Mouse (Mus musculus) myocyte (in vitro differentiated cells): ENCODE results near the gene Psmc6. TPM values are rescaled to one million over a fixed set of nuclear protein-coding genes. Genes with fewer than 3 reads are reported as not detected.

Experiments
- H3K27me3 ChIP-seq: one replicate; pipeline ENCODE4 v1.6.1; 2011; ENCODE audit not compliant: control insufficient read depth, insufficient read depth, insufficient read length
- H3K36me3 ChIP-seq: one replicate; pipeline ENCODE4 v1.6.1; 2011; ENCODE audit not compliant: control insufficient read depth, insufficient read depth
- H3K4me2 ChIP-seq: one replicate; pipeline ENCODE4 v1.6.1; 2011; ENCODE audit warnings: low read depth, control low read depth
- H3K4me3 ChIP-seq: one replicate; pipeline ENCODE4 v1.5.1; 2011; ENCODE audit warnings: mild to moderate bottlenecking, control low read depth, moderate library complexity
- H3K79me2 ChIP-seq: one replicate; pipeline ENCODE4 v1.6.1; 2011; ENCODE audit not compliant: control insufficient read depth, insufficient read depth
- H3ac ChIP-seq: one replicate; pipeline ENCODE4 v1.6.1; 2011; ENCODE audit not compliant: control insufficient read depth, insufficient read length
- CEBPB ChIP-seq: IDR thresholded peaks from 2 replicates; pipeline ENCODE4 v1.6.1; 2011; ENCODE audit warnings: mild to moderate bottlenecking, moderate library complexity; ENCODE audit not compliant: poor library complexity, insufficient read depth, severe bottlenecking
- E2F4 ChIP-seq: IDR thresholded peaks from one replicate; pipeline ENCODE4 v1.6.1; 2011; ENCODE audit warnings: mild to moderate bottlenecking, control low read depth, moderate library complexity; ENCODE audit not compliant: insufficient read depth
- MAX ChIP-seq: IDR thresholded peaks from one replicate; pipeline ENCODE4 v1.6.1; 2011; ENCODE audit warnings: low read depth, mild to moderate bottlenecking, control low read depth
- MYOD1 ChIP-seq, 3 experiments: IDR thresholded peaks; one replicate each; pipeline ENCODE4 v1.6.1; 2011; ENCODE audit warnings: control low read depth in 2 of 3, low read depth in 2 of 3, mild to moderate bottlenecking in 2 of 3, moderate library complexity in 1 of 3; ENCODE audit not compliant: insufficient read length in 2 of 3, control insufficient read depth in 1 of 3
- MYOG ChIP-seq, 3 experiments: IDR thresholded peaks; one replicate each; pipeline ENCODE4 v1.6.1; 2011; ENCODE audit warnings: control low read depth in 2 of 3, low read depth in 2 of 3, mild to moderate bottlenecking in 2 of 3; ENCODE audit not compliant: insufficient read length in 2 of 3, control insufficient read depth in 1 of 3, insufficient read depth in 1 of 3
- POLR2A ChIP-seq: IDR thresholded peaks from one replicate; pipeline ENCODE4 v1.6.1; 2011; ENCODE audit warnings: low read depth, mild to moderate bottlenecking, control low read depth, moderate library complexity; ENCODE audit not compliant: insufficient read length
- POLR2AphosphoS2 ChIP-seq: IDR thresholded peaks from one replicate; pipeline ENCODE4 v1.6.1; 2011; ENCODE audit warnings: low read depth, control low read depth; ENCODE audit not compliant: insufficient read length
- REST ChIP-seq: IDR thresholded peaks from one replicate; pipeline ENCODE4 v1.6.1; 2011; ENCODE audit warnings: mild to moderate bottlenecking, control low read depth, moderate library complexity; ENCODE audit not compliant: insufficient read depth, insufficient read length
- SRF ChIP-seq: IDR thresholded peaks from one replicate; pipeline ENCODE4 v1.6.1; 2011; ENCODE audit warnings: low read depth; ENCODE audit not compliant: control insufficient read depth, insufficient read length
- TCF12 ChIP-seq: IDR thresholded peaks from one replicate; pipeline ENCODE4 v1.6.1; 2011; ENCODE audit warnings: mild to moderate bottlenecking, control low read depth; ENCODE audit not compliant: poor library complexity, insufficient read depth, severe bottlenecking
- TCF3 ChIP-seq: IDR thresholded peaks from one replicate; pipeline ENCODE4 v1.6.1; 2011; ENCODE audit warnings: low read depth, control low read depth; ENCODE audit not compliant: insufficient read length
- USF1 ChIP-seq: IDR thresholded peaks from one replicate; pipeline ENCODE4 v1.6.1; 2011; ENCODE audit warnings: low read depth, mild to moderate bottlenecking, control low read depth, moderate library complexity
- polyA plus RNA-seq: library from polyadenylated mRNA; unstranded; fragments of >200 nt; fragmentation: generic; extraction: Trizol; gene quantifications from one replicate; pipeline ENCODE4 v1.2.1, GENCODE M21; 2012; ENCODE audit warnings: missing spikeins

Gene Psmc6
- polyA plus RNA-seq, 1 experiment, result 72.7 TPM

DNA sequence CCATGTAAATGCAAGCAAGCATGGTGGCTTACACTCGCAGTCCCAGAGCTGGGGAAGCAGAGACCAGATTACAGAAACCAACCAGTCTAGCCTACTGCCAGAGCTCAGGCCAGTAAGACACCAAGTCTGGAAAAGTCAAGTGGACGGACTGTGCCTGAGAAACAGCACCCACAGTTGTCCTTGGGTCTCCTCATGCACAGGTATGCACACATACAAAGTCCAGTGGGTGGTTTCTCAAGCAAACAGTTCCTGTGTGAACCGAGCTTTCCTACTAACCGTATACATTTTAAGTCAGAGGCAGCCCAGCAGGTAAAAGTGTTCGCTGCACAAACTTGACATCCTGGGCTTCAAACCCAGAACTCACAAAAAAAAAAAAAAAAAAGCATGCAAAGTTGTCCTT lies 23.7 kb upstream of the Psmc6 start:
- H3K4me2 ChIP-seq, result no peak overlapping the region
- H3ac ChIP-seq, result no peak overlapping the region
- no peaks in the 10 kb centered on the region for H3K27me3 ChIP-seq
- peaks cover 39% of the 10 kb centered on the region for H3K36me3 ChIP-seq
- H3K79me2 ChIP-seq, result peaks cover 47% of the 10 kb centered on the region
- H3K4me3 ChIP-seq, result no peak overlapping the region
- TF ChIP-seq MYOD1 (IDR thresholded peaks at IDR 0.05; ENCODE audit: control insufficient read depth in 1 of 3, insufficient read length in 2 of 3, low read depth in 2 of 3) (no peak), MAX (no peak), POLR2AphosphoS2 (peak; percentile 46)

DNA sequence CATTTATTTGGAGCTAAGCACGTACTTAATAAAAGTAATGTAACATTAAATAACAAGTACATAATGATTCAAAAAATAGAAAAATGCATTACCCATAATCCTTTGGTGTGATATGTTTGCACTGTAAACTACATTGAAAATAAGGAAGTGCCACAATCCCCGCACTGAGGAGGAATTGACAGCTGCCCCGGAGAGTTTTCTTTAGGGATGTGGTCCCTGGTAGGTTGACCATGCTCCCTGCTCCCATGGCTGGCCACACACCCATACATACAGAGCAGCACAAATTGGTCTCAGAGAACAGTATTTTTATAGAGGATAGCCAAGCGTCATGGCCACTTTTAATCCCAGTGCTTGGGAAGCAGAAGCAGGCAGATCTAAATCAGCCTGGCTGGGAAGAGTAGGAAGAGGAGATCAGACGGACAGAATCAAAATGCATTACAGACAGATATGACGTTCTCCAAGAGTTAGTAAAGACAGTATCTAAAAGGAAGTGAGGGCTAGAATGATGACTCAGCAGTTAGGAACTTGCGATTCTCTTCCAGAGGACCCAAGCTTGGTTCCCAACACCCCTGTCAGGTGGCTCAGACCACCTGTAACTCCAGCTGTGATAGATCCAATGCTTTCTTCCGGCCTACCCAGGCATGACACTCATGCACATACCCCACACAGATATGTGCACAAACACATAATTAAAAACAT lies 21.8 kb upstream of the Psmc6 start:
- H3K36me3 ChIP-seq, result peaks cover 20% of the 10 kb centered on the region
- H3K4me3 ChIP-seq, result no peak overlapping the region
- H3K27me3 ChIP-seq, result no peaks in the 10 kb centered on the region
- no peak overlapping the region for H3K4me2 ChIP-seq
- H3ac ChIP-seq, result no peak overlapping the region
- H3K79me2 ChIP-seq, result peaks cover 66% of the 10 kb centered on the region
- TF ChIP-seq REST (no peak), POLR2A (no peak), TCF12 (no peak), E2F4 (no peak), SRF (no peak)

DNA sequence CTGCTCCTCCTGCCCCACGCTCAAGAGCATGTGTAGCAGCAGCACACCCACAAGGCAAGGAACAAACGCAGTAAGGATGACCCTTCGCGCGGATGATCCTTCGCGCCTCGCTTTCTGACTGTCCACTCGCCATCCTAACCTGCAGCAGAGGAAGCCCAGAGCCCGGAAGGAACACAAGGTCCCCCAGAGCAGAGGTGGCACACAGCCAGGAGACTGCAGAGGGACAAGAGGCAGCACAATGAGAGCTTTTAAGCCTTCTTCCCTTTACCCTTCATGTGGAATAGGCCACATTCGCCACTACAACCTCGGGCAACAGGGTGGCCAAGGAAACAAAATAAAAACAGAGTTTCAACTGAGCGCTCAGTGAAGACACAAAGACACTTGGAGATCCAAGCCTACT lies 19.9 kb upstream of the Psmc6 start:
- TF ChIP-seq POLR2AphosphoS2, result peak; percentile 85
- peak; percentile 33 for TF ChIP-seq POLR2A
- no peak for TF ChIP-seq TCF3
- Histone ChIP-seq H3K4me3 (no peak overlapping the region), H3K4me2 (no peak overlapping the region), H3K27me3 (no peaks in the 10 kb centered on the region), H3K36me3 (peaks cover 13% of the 10 kb centered on the region), H3K79me2 (peaks cover 85% of the 10 kb centered on the region), H3ac (no peak overlapping the region)

DNA sequence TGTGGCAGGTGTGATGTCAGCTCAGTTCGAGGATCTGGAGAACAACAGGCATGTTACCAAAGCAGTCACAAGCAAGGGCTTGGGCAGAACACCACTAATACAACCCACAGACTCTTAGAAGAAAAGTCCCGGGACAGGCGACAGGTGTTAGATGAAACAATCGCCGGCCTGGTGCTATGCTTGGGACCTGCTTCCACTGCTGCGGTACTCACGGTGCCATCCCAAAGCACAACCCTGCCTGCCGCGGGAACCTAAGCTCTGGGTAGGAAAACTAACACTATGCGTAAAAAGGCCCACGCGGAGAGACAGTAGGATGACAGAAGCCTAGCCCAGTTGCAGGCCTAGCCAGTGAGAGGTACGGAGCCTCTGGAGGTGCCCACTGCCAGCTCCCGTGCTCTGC lies 19.5 kb upstream of the Psmc6 start:
- no peaks in the 10 kb centered on the region for H3K27me3 ChIP-seq
- no peak overlapping the region for H3K4me3 ChIP-seq
- H3K4me2 ChIP-seq, result no peak overlapping the region
- H3K36me3 ChIP-seq, result peaks cover 9% of the 10 kb centered on the region
- TF ChIP-seq USF1 (no peak), MYOG (IDR thresholded peaks at IDR 0.05; ENCODE audit: control insufficient read depth in 1 of 3, insufficient read depth in 1 of 3, insufficient read length in 2 of 3, low read depth in 2 of 3) (no peak), CEBPB (no peak), MAX (no peak), REST (no peak)
- H3K79me2 ChIP-seq, result peaks cover 89% of the 10 kb centered on the region
- H3ac ChIP-seq, result no peak overlapping the region

DNA sequence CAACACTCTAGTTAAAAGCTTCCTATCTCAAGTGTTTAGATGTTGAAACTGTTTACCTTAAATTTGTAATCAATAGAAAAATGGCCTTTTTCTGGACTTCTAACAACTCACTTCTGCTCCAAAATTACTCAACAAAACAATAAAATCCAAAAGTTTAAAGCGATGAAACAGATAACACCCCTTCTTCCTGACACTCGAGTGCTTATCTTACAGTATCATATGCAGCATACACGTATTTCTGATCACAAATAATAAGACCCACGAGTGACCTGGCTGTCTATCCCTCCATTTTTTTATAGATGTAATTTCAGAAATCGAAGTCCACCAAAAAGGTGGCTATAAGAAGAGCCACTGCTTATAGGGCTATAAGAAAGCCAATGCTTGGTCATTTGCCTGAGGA lies 12.7 kb upstream of the Psmc6 start:
- Histone ChIP-seq H3K4me3 (peak overlapping the region; percentile 66), H3K27me3 (no peaks in the 10 kb centered on the region), H3K36me3 (no peaks in the 10 kb centered on the region), H3ac (no peak overlapping the region), H3K79me2 (peaks cover 61% of the 10 kb centered on the region), H3K4me2 (peak overlapping the region; percentile 77)
- TF ChIP-seq E2F4 (no peak), SRF (no peak), POLR2AphosphoS2 (no peak), MAX (no peak), CEBPB (no peak), MYOG (IDR thresholded peaks at IDR 0.05; ENCODE audit: control insufficient read depth in 1 of 3, insufficient read depth in 1 of 3, insufficient read length in 2 of 3, low read depth in 2 of 3) (no peak), MYOD1 (IDR thresholded peaks at IDR 0.05; ENCODE audit: control insufficient read depth in 1 of 3, insufficient read length in 2 of 3, low read depth in 2 of 3) (no peak), USF1 (no peak), TCF12 (no peak), REST (no peak), POLR2A (no peak), TCF3 (no peak)

DNA sequence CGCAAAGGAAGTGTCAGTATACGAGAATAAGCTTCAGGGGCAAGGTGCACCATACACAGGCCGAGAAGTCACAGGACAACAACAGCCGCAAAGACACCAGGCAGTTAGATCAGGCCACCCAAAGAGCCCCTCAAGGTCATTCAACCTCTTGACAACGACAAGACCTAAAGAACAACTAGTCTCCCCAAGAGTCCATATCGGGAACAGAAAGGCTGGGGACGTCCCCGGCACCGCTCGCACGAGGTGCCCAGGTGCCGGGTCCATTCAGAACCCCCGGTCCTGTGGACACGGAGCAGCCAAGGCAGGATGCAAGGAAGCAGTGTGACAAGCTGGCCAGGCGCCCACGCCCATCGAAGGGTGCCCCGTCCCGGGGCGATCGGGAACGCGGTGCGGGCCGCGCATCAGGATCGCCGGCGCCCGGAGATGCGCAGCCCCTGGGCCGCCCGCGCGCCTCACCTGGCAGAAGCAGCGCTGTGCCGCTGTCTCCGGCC lies 11.6 kb upstream of the Psmc6 start:
- peak overlapping the region; percentile 77 for H3K4me2 ChIP-seq
- no peak for TF ChIP-seq SRF
- no peak for TF ChIP-seq MAX
- no peak for TF ChIP-seq REST
- no peak for TF ChIP-seq MYOG (IDR thresholded peaks at IDR 0.05; ENCODE audit: control insufficient read depth in 1 of 3, insufficient read depth in 1 of 3, insufficient read length in 2 of 3, low read depth in 2 of 3)
- no peak for TF ChIP-seq USF1
- no peak for TF ChIP-seq TCF3
- no peak for TF ChIP-seq TCF12
- TF ChIP-seq MYOD1 (IDR thresholded peaks at IDR 0.05; ENCODE audit: control insufficient read depth in 1 of 3, insufficient read length in 2 of 3, low read depth in 2 of 3), result no peak
- no peak for TF ChIP-seq E2F4
- no peak for TF ChIP-seq POLR2AphosphoS2
- TF ChIP-seq CEBPB, result no peak
- peak overlapping the region; percentile 66 for H3K4me3 ChIP-seq
- H3K27me3 ChIP-seq, result no peaks in the 10 kb centered on the region
- peaks cover 51% of the 10 kb centered on the region for H3K79me2 ChIP-seq
- H3K36me3 ChIP-seq, result no peaks in the 10 kb centered on the region
- H3ac ChIP-seq, result peak overlapping the region; percentile 94
